Mouse (Mus musculus) cortical plate, adult 2 months (tissue): ENCODE measurements around the gene Adamtsl1. TPM values are rescaled to one million over a fixed set of nuclear protein-coding genes. Genes with fewer than 3 reads are reported as not detected.

Experiments used
- H3K27ac ChIP-seq: fragments of 200-500 bp; 2 replicates; pipeline ENCODE4 v1.5.1; 2012; ENCODE audit warnings: low read length, control low read depth, inconsistent platforms; ENCODE audit not compliant: insufficient read depth
- H3K4me1 ChIP-seq: fragments of 200-500 bp; 2 replicates; pipeline ENCODE4 v1.6.1; 2011; ENCODE audit warnings: low read length; ENCODE audit not compliant: control insufficient read depth, insufficient read depth
- H3K4me3 ChIP-seq: fragments of 200-500 bp; 2 replicates; pipeline ENCODE4 v1.5.1; 2011; ENCODE audit warnings: mild to moderate bottlenecking, low read length, control low read depth; ENCODE audit not compliant: insufficient read depth
- CTCF ChIP-seq: fragments of 200-500 bp; IDR thresholded peaks from 2 replicates; pipeline ENCODE4 v1.5.1; 2011; ENCODE audit warnings: mild to moderate bottlenecking, control low read depth, low read length; ENCODE audit not compliant: insufficient read depth; ENCODE audit errors: extremely low read depth
- POLR2A ChIP-seq: fragments of 200-500 bp; IDR thresholded peaks from 2 replicates; pipeline ENCODE4 v1.6.1; 2011; ENCODE audit warnings: mild to moderate bottlenecking, low read length, control low read depth; ENCODE audit not compliant: insufficient read depth; ENCODE audit errors: extremely low read depth
- polyA plus RNA-seq: library from polyadenylated mRNA; depleted of rRNA; stranded (reverse); fragments of >200 nt; gene quantifications from 2 replicates; pipeline ENCODE4 v1.2.3, GENCODE M21; 2012

Adamtsl1 gene
- polyA plus RNA-seq, 1 experiment: 2.6 TPM

DNA sequence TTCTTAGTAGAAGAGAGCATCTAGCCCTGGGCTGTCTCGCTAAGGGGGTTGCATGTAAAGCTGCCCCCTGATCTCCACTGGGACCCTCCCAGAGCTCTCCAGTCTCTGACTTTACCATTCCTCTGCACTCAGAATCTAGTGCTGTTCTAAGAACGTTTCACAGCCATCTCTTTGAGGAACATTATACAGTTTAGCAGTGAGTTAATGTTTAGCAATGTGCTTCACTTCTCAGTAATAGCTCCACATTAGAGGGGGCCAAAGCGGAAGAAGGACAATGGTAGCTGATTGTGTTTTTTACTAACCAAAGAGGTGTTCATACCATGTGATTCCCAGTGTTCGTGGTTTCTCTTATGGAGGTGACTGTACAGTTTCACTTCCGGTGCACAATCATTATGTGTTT, 425.5 kb downstream of the Adamtsl1 start:
- H3K4me1 ChIP-seq: no peaks in the 10 kb centered on the region
- H3K27ac ChIP-seq: no peak overlapping the region
- no peak overlapping the region for H3K4me3 ChIP-seq
- TF ChIP-seq POLR2A: no peak
- TF ChIP-seq CTCF: no peak

DNA sequence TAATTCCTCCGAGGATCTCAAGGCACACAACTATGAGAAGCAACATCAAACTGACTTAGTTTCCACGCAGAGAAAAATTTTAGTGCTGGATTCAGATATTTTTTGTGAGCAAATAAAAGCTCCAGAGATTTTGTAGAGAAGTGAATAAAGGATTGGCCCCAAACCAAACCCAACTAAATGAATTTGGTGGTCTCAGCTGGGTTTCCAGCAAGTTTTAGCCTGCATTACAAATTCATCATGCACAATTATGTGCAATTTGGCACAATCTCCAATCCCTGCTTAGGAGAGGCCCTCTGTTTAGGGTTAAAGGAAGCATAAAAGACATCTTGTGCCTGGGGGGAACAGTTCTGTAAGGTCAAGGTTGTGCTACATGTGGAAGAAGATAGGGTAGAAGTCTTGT, 427.9 kb downstream of the Adamtsl1 start:
- Histone ChIP-seq H3K4me3 (no peak overlapping the region), H3K4me1 (no peaks in the 10 kb centered on the region)
- TF ChIP-seq POLR2A: no peak
- no peak for TF ChIP-seq CTCF

DNA sequence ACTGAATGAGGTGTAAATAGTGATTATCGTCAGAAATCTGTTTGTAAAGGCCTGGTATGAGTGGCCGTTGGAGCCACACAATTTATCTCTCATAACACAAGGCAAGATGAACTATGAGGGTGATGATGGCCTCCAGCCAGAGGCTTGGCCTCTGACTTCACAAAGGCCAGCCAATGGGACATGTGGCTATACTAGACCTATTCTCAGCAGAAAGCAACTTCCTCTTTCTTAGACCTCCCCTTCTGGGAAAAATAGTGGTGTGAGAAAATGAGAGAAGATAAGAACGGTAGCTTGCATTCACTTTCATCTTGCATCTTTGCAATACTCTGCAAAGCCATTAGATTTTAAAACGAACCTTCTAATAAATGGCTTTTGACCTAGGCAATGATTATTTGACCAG, 439.6 kb downstream of the Adamtsl1 start:
- H3K4me3 ChIP-seq: no peak overlapping the region
- H3K4me1 ChIP-seq: no peaks in the 10 kb centered on the region
- H3K27ac ChIP-seq: no peak overlapping the region
- TF ChIP-seq POLR2A (no peak), CTCF (no peak)

More for the DNA sequence above, 427.9 kb downstream of the Adamtsl1 start:
- H3K27ac ChIP-seq: no peak overlapping the region

DNA sequence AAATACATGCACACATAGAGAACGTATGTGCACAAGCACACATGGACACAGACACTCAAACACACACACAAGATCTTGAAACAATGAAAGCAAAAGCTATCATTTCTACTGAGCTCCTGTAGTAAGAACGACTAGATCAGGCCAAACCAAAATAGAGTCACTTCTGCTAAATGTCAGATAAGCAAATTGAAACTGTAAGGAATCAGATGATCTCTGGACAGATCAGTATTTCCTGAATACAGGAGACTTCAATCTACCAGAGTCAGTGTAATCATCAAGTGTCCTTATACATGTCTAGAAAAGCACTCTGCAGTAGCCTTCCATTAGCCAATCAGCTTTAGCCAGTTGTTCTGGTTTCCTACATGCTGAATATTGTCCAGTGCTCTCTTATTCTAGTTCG, 441.4 kb downstream of the Adamtsl1 start:
- Histone ChIP-seq H3K4me1 (no peaks in the 10 kb centered on the region), H3K4me3 (no peak overlapping the region), H3K27ac (no peak overlapping the region)
- TF ChIP-seq CTCF: no peak
- TF ChIP-seq POLR2A: no peak

DNA sequence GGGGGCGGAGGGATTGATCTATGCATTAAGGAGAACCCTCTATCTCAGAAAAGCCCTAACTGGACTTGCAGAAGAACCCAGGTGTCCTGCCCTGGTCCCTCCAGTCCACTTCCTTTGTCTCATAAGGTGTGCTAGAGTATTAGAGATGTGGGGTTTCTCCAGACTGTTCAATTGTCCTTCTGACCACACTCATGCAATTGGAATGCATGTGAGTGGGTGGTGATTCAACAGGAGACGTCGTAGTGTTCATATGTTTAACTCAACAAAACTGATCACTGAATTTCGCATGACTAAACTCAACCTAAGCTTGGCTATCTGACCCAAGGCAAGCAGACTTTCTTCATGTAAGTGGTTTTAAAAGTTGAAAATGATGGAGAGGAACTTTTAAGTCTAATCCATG, 443.3 kb downstream of the Adamtsl1 start:
- TF ChIP-seq CTCF (no peak), POLR2A (no peak)
- no peak overlapping the region for H3K4me3 ChIP-seq
- H3K4me1 ChIP-seq: no peaks in the 10 kb centered on the region
- H3K27ac ChIP-seq: no peak overlapping the region

DNA sequence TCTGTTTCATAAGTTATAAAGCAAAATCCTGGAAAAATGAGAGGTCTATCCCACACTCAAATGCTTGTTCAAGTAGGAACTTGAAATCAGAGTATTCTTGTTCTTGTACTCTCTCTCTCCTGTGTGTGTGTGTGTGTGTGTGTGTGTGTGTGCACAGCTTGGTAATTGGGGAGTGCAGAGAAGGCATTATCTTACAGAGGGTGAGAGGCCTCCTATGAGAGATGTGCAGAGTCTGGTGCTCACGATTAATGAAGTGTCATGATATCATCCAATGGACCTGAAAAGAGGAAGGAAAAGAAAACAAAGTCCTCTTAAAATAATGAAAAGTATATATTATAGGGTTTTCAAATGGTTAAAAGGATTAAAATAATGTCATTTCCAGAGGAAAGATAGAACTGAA, 443.9 kb downstream of the Adamtsl1 start:
- TF ChIP-seq CTCF: no peak
- TF ChIP-seq POLR2A: no peak
- Histone ChIP-seq H3K27ac (no peak overlapping the region), H3K4me3 (no peak overlapping the region), H3K4me1 (no peaks in the 10 kb centered on the region)

DNA sequence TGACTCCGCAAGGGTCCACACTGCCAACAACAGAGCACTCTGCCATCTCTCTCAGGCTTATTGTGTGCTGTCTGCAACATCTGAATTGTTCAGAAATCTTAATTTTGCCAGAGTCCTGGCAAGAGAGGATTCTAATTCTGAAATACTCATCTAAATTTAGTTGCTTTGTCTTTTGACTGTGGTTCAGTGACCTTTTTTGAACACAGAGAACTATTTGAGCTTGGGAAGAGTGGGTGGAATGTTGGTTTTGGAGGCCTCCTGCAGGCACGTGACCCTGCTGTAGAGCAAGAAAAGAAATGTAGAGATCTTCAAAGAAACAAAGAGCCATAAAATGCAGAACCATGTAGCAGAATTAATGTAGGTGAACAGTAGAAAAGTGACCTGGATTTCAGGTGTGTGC, 445.0 kb downstream of the Adamtsl1 start:
- Histone ChIP-seq H3K4me3 (no peak overlapping the region), H3K27ac (no peak overlapping the region), H3K4me1 (no peaks in the 10 kb centered on the region)
- TF ChIP-seq POLR2A: no peak
- no peak for TF ChIP-seq CTCF

DNA sequence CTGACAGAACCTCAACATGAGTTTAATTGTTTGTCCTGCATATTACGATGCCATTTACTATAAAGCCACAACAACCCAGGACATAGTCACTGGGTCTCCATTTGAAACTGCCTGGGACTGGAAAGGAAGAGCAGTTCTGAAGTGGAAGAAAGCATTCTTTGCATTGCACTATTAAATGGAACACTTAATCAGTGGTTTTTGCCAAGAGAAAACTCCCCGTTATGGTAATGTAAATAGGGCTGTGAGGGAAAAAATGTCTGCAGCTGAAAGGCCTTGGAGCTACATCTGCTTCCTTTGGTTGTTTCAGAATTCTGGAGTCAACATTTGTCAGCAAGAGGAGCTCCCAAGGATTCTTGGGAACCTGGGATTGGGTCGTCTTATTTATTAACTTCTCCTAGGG, 462.2 kb downstream of the Adamtsl1 start:
- H3K4me1 ChIP-seq: no peaks in the 10 kb centered on the region
- no peak overlapping the region for H3K4me3 ChIP-seq
- TF ChIP-seq POLR2A: no peak
- TF ChIP-seq CTCF: no peak
- H3K27ac ChIP-seq: no peak overlapping the region

DNA sequence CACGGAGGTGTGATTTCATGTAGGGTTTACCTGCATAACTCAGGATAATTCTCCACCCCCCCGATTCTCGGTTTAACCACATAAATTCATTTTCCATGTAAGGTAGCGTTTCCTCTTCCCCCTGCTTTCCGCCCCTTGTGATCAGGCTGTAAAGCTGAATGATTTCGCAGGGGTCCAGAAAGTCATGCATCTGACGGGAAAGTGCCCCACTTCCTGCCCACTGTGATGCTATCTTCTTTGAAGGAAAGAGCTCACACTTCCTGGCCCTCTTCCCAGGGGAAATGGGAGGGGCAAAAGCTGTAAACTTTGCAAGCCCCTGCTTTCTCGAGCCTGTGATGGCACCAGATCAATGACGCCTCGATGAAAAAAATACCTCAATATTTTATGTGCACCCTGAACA, 465.2 kb downstream of the Adamtsl1 start:
- Histone ChIP-seq H3K27ac (no peak overlapping the region), H3K4me3 (no peak overlapping the region)
- TF ChIP-seq POLR2A (no peak), CTCF (no peak)

DNA sequence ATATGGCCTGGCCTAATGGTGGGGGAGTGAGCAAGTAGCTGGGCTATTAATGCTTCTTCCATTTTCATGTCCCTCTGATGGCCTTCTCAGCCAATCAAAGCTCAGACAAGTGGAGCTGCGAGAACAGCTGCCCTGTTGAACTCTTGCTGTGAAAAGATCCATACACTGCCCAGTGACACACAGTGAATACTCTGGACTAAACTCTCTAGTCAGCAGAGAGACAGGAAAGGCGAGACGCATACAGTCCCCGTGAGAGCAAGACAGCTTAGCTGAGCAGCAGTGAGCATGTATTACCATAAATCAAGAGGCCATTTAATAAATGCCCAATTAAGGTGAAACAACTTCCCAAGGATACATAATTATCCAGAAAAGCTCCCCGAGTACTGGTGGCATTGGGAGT, 492.6 kb downstream of the Adamtsl1 start:
- TF ChIP-seq POLR2A (no peak), CTCF (no peak)
- Histone ChIP-seq H3K4me3 (no peak overlapping the region), H3K4me1 (no peaks in the 10 kb centered on the region), H3K27ac (no peak overlapping the region)

More for the DNA sequence above, 465.2 kb downstream of the Adamtsl1 start:
- no peaks in the 10 kb centered on the region for H3K4me1 ChIP-seq

DNA sequence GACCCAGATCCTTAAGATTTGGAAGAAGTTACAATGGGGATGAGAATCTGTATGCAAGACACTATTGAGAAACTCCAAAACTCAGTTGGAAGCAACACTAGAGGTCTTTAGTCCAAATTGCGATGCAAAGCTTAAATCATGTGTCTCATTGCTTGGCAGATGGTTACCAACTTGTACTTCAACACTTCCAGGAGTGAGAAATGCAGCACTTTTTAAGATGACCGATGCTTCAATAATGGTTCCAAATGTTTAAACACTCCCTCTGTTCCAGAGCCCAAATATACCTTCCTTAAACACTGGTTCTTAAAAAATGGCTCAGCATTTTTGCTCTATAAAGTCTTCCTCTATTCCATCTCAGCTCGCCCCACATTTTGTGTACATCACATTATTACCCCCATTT, 499.7 kb downstream of the Adamtsl1 start:
- no peak for TF ChIP-seq POLR2A
- TF ChIP-seq CTCF: no peak
- H3K27ac ChIP-seq: no peak overlapping the region

More for the DNA sequence above, 499.7 kb downstream of the Adamtsl1 start:
- Histone ChIP-seq H3K4me1 (no peaks in the 10 kb centered on the region), H3K4me3 (no peak overlapping the region)
